Mouse (Mus musculus) CH12.LX (cell line): Measurements from ENCODE around the gene Gfod2. TPM values are rescaled to one million over a fixed set of nuclear protein-coding genes. Genes with fewer than 3 reads are reported as not detected.

Experiments
- DNase-seq: peaks from one replicate; pipeline ENCODE4 v3.0.0-alpha.2; 2013; ENCODE audit errors: extremely low read depth
- H3K27ac ChIP-seq: 2 replicates; pipeline ENCODE4 v1.5.1; 2012; ENCODE audit warnings: low read depth, mild to moderate bottlenecking, control low read depth, moderate library complexity; ENCODE audit not compliant: insufficient read depth
- H3K27me3 ChIP-seq: replicated peaks from 2 replicates; pipeline ENCODE3; 2012; ENCODE audit warnings: inconsistent platforms
- H3K36me3 ChIP-seq, 2 experiments: replicated peaks in 1 of 2; 2 replicates each; pipeline versions ENCODE3 to v1.6.1; 2012; ENCODE audit warnings: inconsistent platforms in 1 of 2, low read length in 1 of 2, mild to moderate bottlenecking in 1 of 2, mixed read lengths in 1 of 2, moderate library complexity in 1 of 2; ENCODE audit not compliant: control insufficient read depth in 1 of 2, insufficient read depth in 1 of 2
- H3K4me1 ChIP-seq, 2 experiments: 2 replicates each; pipeline ENCODE4 v1.6.1; 2012; ENCODE audit warnings: inconsistent platforms in 1 of 2, moderate library complexity in 1 of 2; ENCODE audit not compliant: insufficient read depth in 2 of 2, control insufficient read depth in 1 of 2
- H3K4me2 ChIP-seq: 2 replicates; pipeline ENCODE4 v1.6.1; 2012; ENCODE audit warnings: low read depth, mild to moderate bottlenecking, control low read depth; ENCODE audit not compliant: poor library complexity, insufficient read depth, severe bottlenecking
- H3K4me3 ChIP-seq, 3 experiments: fragments of 150-350 bp in 1 of 3; sonication (generic) in 1 of 3; replicated peaks in 1 of 3; 2 replicates each; pipeline versions ENCODE3 to v1.5.1; 2011 to 2012; ENCODE audit warnings: low read depth in 2 of 3, low read length in 2 of 3, mild to moderate bottlenecking in 2 of 3, moderate library complexity in 2 of 3, control low read depth in 1 of 3, improper control_type of control experiment in 1 of 3, inconsistent platforms in 1 of 3, mixed read lengths in 1 of 3; ENCODE audit not compliant: poor library complexity in 1 of 3
- H3K79me2 ChIP-seq: replicated peaks from 2 replicates; pipeline ENCODE4 v1.6.1; 2012; ENCODE audit warnings: mild to moderate bottlenecking, moderate library complexity; ENCODE audit not compliant: control insufficient read depth, poor library complexity, insufficient read depth, severe bottlenecking; ENCODE audit errors: extremely low read depth
- H3K9ac ChIP-seq: 2 replicates; pipeline ENCODE4 v1.6.1; 2012; ENCODE audit warnings: low read depth, mild to moderate bottlenecking, control low read depth, moderate library complexity; ENCODE audit not compliant: insufficient read depth
- H3K9me3 ChIP-seq: replicated peaks from 2 replicates; pipeline ENCODE3; 2012; ENCODE audit warnings: low read length, inconsistent platforms, mixed read lengths
- CHD1 ChIP-seq: IDR thresholded peaks from 2 replicates; pipeline ENCODE4 v1.6.1; 2012; ENCODE audit warnings: low read depth, low read length, improper control_type of control experiment, inconsistent platforms
- CHD2 ChIP-seq: IDR thresholded peaks from 2 replicates; pipeline ENCODE4 v1.6.1; 2011; ENCODE audit warnings: low read length, improper control_type of control experiment
- CTCF ChIP-seq, 2 experiments: IDR thresholded peaks in 1 of 2; conservative IDR thresholded peaks in 1 of 2; 2 replicates each; pipeline ENCODE4 v1.5.1; 2011 to 2012; ENCODE audit warnings: low read depth in 2 of 2, low read length in 2 of 2, improper control_type of control experiment in 1 of 2, inconsistent platforms in 1 of 2, mild to moderate bottlenecking in 1 of 2, moderate library complexity in 1 of 2
- E2F4 ChIP-seq: IDR thresholded peaks from 2 replicates; pipeline ENCODE4 v1.6.1; 2011; ENCODE audit warnings: low read depth, low read length, improper control_type of control experiment; ENCODE audit not compliant: insufficient replicate concordance
- EP300 ChIP-seq: IDR thresholded peaks from 2 replicates; pipeline ENCODE4 v1.6.1; 2011; ENCODE audit warnings: low read length, improper control_type of control experiment
- ETS1 ChIP-seq: conservative IDR thresholded peaks from 2 replicates; pipeline ENCODE4 v1.6.1; 2012; ENCODE audit warnings: low read depth, mild to moderate bottlenecking, inconsistent platforms, low read length, improper control_type of control experiment, moderate library complexity
- JUN ChIP-seq: IDR thresholded peaks from 2 replicates; pipeline ENCODE4 v1.6.1; 2011; ENCODE audit warnings: low read depth, mild to moderate bottlenecking, low read length, improper control_type of control experiment, moderate library complexity; ENCODE audit not compliant: insufficient read depth
- MAZ ChIP-seq: IDR thresholded peaks from 2 replicates; pipeline ENCODE4 v1.6.1; 2012; ENCODE audit warnings: low read depth, mild to moderate bottlenecking, inconsistent platforms, low read length, improper control_type of control experiment, moderate library complexity
- MYC ChIP-seq: IDR thresholded peaks from 2 replicates; pipeline ENCODE4 v1.6.1; 2011; ENCODE audit warnings: low read depth, mild to moderate bottlenecking, improper control_type of control experiment, low read length
- NELFE ChIP-seq: IDR thresholded peaks from 2 replicates; pipeline ENCODE4 v1.6.1; 2011; ENCODE audit warnings: low read depth, low read length, improper control_type of control experiment
- POLR2AphosphoS2 ChIP-seq: IDR thresholded peaks from 2 replicates; pipeline ENCODE4 v1.6.1; 2011; ENCODE audit warnings: low read depth, low read length, improper control_type of control experiment
- RAD21 ChIP-seq: IDR thresholded peaks from 2 replicates; pipeline ENCODE4 v1.6.1; 2011; ENCODE audit warnings: low read depth, mild to moderate bottlenecking, low read length, improper control_type of control experiment, moderate library complexity
- SIN3A ChIP-seq: IDR thresholded peaks from 2 replicates; pipeline ENCODE4 v1.6.1; 2012; ENCODE audit warnings: low read length, improper control_type of control experiment, inconsistent platforms
- SMC3 ChIP-seq: IDR thresholded peaks from 2 replicates; pipeline ENCODE4 v1.6.1; 2011; ENCODE audit warnings: low read depth, low read length, improper control_type of control experiment
- TCF12 ChIP-seq: IDR thresholded peaks from 2 replicates; pipeline ENCODE4 v1.6.1; 2014; ENCODE audit warnings: low read depth, mild to moderate bottlenecking, inconsistent platforms, low read length, improper control_type of control experiment
- ZC3H11A ChIP-seq: IDR thresholded peaks from 2 replicates; pipeline ENCODE4 v1.6.1; 2012; ENCODE audit warnings: low read depth, mild to moderate bottlenecking, inconsistent platforms, low read length, improper control_type of control experiment
- ZKSCAN1 ChIP-seq: IDR thresholded peaks from 2 replicates; pipeline ENCODE4 v1.6.1; 2012; ENCODE audit warnings: low read depth, inconsistent platforms, low read length, improper control_type of control experiment, borderline replicate concordance
- ZMIZ1 ChIP-seq: IDR thresholded peaks from 2 replicates; pipeline ENCODE4 v1.6.1; 2012; ENCODE audit warnings: low read depth, mild to moderate bottlenecking, inconsistent platforms, low read length, improper control_type of control experiment
- dilution Hi-C: fragments of 300-500 bp; cut with MboI; formaldehyde crosslinking; loops from 2 replicates; pipeline ENCODE4 v1.14.3; 2020; ENCODE audit warnings: low sequenced_read_pairs; ENCODE audit not compliant: extremely low pct_unique_long_range_greater_than_20kb, extremely low pct_ligation_motif_present
- in situ Hi-C: fragments of 300-500 bp; cut with MboI; formaldehyde crosslinking; loops from 3 replicates; pipeline ENCODE4 v1.14.3; 2019; ENCODE audit warnings: low sequenced_read_pairs, low pct_ligation_motif_present, low pct_unique_long_range_greater_than_20kb, mixed read lengths
- polyA plus RNA-seq: library from polyadenylated mRNA; unstranded; fragments of >175 nt; gene quantifications from 2 replicates; pipeline ENCODE4 v1.2.1, GENCODE M21; 2012; ENCODE audit warnings: low read depth; ENCODE audit not compliant: insufficient read length
- total RNA-seq, 2 experiments: library from RNA; depleted of rRNA; stranded (reverse); fragments of 300-350 nt in 1 of 2; fragments of >200 nt in 1 of 2; gene quantifications; 2 replicates each; pipeline ENCODE4 v1.2.3; 2012 to 2014

Gene Gfod2
- total and polyA plus RNA-seq, 3 experiments, result 1.7 to 3.1 (median 3.1) TPM

- Histone ChIP-seq H3K9ac (no peak overlapping the region), H3K4me3 (no peak overlapping the region), H3K4me2 (no peak overlapping the region), H3K27me3 (no peaks in the 10 kb centered on the region), H3K79me2 (no peaks in the 10 kb centered on the region), H3K9me3 (no peaks in the 10 kb centered on the region), H3K36me3 (peaks cover 13 to 75% of the 10 kb centered on the region in 2 experiments), H3K27ac (no peak overlapping the region), H3K4me1 (peaks cover 0 to 10% of the 10 kb centered on the region in 2 experiments; a peak in 1 of 4 replicates)
- in situ Hi-C loops (no loop called here), dilution Hi-C loops (no loop called here)
- no peak for DNase-seq
- TF ChIP-seq ZMIZ1, result no peak
- no peak for TF ChIP-seq JUN
- TF ChIP-seq E2F4, result no peak
- TF ChIP-seq POLR2AphosphoS2, result no peak
- TF ChIP-seq CHD1, result no peak
- no peak for TF ChIP-seq EP300
- no peak for TF ChIP-seq ETS1
- no peak for TF ChIP-seq SIN3A
- TF ChIP-seq CHD2, result no peak
- TF ChIP-seq ZKSCAN1, result no peak
Observed at GRCm38 (mm10) chr8:105788927-105789326, 30.5 kb upstream of the Gfod2 start.

- peak; percentile 71 for DNase-seq
- no peak overlapping the region for H3K4me2 ChIP-seq
- no peak overlapping the region for H3K27ac ChIP-seq
- no peaks in the 10 kb centered on the region for H3K79me2 ChIP-seq
- dilution Hi-C loops, result no loop called here
- H3K27me3 ChIP-seq, result no peaks in the 10 kb centered on the region
- 0 out of 2 replicates have a peak, but pooled peaks have one; percentile 2 for TF ChIP-seq ZC3H11A
- TF ChIP-seq RAD21, result peak; percentile 59
- no peak for TF ChIP-seq NELFE
- TF ChIP-seq CTCF (conservative IDR thresholded peaks at IDR 0.05 in 1 of 2, IDR thresholded peaks at IDR 0.05 in 1 of 2; ENCODE audit: low read depth in 2 of 2, low read length in 2 of 2), result peak; percentile 72 to 74; a peak in 3 of 4 replicates
- TF ChIP-seq MYC, result peak; percentile 71
- 0 out of 2 replicates have a peak, but pooled peaks have one; percentile 21 for TF ChIP-seq TCF12
- TF ChIP-seq MAZ, result no peak
- peak; percentile 76 for TF ChIP-seq SMC3
- peaks cover 0 to 9% of the 10 kb centered on the region in 2 experiments; a peak in 1 of 4 replicates for H3K4me1 ChIP-seq
- peaks cover 13 to 77% of the 10 kb centered on the region in 2 experiments for H3K36me3 ChIP-seq
- in situ Hi-C loops, result no loop called here
- no peak overlapping the region for H3K9ac ChIP-seq
- H3K4me3 ChIP-seq, result no peak overlapping the region
- H3K9me3 ChIP-seq, result no peaks in the 10 kb centered on the region
Observed at GRCm38 (mm10) chr8:105788241-105788640, 29.8 kb upstream of the Gfod2 start.
